Mouse (Mus musculus): Measurements from ENCODE around the gene Gm11559. TPM values are rescaled to one million over a fixed set of nuclear protein-coding genes. Genes with fewer than 3 reads are reported as not detected.
"Not testable (repeated sequence)": the region's sequence is repeated elsewhere in the genome, so short reads cannot be mapped to it uniquely, and the experiment has no call there.

Gene Gm11559
- not detected in 2 replicates for total RNA-seq (2021)
- long read RNA-seq, experiment 1, result 0 reads
- long read RNA-seq, experiment 2, result 0 reads

DNA sequence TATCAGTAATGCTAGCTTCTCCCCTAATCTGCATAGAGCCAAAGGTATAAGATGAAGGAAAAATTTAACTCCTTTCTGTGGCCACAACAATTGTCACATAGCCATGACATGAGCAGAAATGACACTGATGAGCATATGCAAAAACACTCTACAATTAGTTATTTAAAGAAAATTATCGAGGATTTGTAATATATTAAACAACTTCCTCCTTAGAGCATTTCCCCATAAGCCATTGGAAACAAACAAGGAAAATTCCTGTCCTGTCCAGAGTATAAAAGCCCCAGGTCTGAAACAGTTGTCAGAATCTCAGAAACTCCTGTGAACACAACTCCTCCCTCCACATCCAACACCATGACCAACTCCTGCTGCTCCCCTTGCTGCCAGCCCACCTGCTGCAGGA lies at the start of gene Gm11559:
Gene Gm11559, plus strand, starts transcription at position 301 of the 400 bp plus-strand sequence.
- not testable (repeated sequence) for DNase-seq

DNA sequence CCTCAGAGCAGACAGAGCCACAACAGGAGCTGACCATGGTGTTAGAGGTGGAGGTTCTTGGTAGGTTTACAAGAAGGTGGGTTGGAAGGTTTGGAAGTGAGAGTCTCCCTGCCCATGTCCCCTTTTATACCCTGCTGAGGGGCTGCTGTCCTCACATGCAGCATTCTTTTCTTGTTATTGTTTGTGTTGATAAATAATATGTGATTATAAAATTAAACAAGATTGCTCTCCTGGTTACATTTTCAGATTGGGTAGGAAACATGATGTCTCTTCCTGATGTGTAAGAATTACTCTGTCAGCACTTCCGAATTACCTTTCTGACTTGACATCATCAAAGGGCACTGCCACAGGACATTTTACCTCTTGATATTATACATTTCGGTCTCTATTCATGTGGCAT lies 48.7 kb upstream of the Gm11559 start, which contains the start of gene Gm11564:
Gene Gm11564, minus strand, starts transcription at position 101 of the 400 bp plus-strand sequence.
- not testable (repeated sequence) for DNase-seq

DNA sequence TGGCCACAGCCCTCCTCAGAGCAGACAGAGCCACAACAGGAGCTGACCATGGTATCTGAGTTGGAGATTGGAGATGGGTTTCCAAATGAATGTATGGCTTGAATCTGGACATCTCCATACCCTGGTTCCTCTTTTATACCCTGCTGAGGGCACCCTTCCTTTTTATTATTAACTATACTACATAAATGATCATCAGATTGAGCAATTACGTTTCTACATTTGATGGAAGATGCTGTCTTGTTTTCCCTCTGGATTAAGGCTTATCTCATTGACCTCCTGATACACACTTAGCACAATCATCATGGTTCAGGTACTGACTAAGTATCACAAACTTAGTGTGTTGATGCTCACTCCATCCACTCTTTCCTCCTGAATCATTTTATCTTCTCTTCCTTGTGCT lies 26.3 kb upstream of the Gm11559 start, which contains the start of gene 2300003K06Rik:
Gene 2300003K06Rik, minus strand, starts transcription at position 101 of the 400 bp plus-strand sequence.
- DNase-seq, result no peak

DNA sequence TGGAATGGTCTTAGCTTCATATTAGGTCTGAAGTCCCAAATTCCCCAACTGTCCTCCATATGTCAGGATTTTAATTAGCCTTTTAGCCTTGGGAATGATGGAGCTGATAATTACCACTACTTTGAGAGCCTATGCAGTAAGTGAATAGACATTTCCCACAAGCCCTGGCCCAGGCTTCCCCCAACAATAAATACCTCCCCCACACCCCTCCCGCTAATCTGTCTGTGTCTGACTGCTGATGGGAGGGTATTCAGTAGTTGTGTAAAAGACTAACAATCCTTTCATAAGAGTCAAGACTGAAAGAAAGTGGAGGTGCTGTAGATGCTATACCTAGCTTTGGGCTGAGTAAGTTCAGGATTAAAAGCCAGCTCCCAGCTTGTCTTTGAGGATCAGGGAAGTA lies 22.1 kb upstream of the Gm11559 start:
- DNase-seq, result no peak

DNA sequence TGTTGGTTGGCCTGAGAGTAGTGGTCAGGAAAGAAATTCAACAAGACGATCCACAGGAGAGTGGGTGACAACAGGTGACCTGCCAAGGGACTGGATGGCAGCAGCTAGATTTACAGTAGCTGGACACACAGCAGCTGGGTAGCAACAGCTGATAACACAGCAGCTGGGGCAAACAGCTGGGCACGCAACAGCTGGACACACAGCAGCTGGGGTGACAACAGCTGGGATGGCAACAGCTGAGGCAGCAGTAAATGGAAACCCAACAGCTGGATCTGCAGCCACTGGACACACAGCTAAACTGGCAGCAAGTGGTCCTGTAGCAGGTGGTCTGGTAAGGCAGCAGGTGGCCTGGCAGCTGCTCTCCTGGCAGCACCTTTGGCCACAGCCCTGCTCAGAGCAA lies 17.5 kb upstream of the Gm11559 start:
- DNase-seq, result no peak

DNA sequence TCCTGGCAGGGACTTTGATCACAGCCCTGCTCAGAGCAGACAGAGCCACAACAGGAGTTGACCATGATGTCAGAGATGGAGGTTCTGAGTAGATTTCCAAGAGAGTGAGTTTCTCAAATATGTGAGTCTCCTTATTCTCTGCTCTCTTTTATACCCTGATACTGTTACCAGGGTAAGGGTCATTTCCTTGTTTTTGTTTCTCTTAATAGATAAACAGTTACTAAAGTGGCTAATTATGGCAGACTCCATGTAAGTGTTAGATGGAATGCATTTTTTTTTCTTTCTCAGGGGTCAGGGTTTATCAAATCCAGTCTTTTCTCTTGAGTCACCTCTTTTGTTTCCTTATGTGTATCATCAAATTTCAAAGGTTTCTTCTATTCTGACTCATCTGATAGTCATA lies 12.8 kb upstream of the Gm11559 start, which contains the start of gene Krtap4-16:
Gene Krtap4-16, minus strand, starts transcription at position 101 of the 400 bp plus-strand sequence.
- DNase-seq, result no peak

DNA sequence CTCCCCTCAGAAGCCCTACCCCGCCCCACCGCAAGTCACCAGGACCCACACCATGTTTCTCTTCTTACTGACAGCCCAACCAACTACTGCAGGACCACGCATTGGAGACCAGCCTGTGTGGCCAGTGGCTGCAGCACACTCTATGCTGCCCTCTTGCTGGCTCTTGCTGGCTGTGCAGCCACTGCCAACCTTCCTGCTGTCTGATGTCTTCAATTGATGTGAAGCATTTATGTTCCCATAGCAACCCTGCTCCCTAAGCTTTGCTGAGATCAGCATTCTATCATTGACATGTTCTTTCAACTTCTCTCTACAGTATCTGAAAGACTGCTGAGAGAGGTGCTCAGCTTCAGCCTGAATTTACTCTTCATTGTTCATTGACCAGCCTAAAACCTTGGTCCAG lies 10.2 kb upstream of the Gm11559 start:
- DNase-seq, result peak; percentile 10

DNA sequence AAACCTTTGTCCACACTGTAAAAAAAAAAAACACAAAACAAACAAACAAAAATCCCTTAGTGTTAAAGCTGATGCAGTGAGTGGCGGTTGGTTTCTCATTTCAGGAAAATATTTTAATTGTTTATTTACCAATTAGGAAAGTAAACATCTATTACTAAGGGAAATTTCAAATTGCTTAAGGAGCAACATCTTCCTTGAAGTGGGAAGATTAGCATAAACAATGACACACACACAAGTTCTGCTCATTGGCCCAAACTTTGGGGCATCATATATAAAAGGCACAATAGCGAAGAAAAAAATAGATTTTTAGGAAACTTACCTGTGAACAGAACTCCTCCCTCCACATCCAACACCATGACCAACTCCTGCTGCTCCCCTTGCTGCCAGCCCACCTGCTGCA lies 6.7 kb upstream of the Gm11559 start, which contains the start of gene Gm11568:
Gene Gm11568, plus strand, starts transcription at position 301 of the 400 bp plus-strand sequence.
- DNase-seq, result no peak

DNA sequence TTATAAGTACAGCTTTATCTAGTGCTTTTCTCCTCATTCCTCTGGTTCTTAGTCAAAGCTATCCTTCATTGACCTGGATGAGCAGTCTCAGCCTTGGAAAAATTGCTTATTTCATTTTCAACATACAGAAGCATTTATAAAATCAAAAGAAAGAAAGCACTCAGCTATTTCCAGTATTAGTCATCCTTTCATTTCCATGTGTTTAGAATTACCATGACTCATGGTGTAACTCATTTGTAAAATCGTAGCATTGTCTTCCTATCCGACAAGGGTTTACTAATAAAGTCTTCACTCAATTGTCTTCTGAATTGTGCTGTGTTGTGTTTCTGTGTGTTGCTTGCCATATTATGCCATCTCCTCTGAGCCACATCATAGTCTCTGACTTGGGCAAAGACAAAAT lies 5.5 kb upstream of the Gm11559 start:
- DNase-seq, result no peak

DNA sequence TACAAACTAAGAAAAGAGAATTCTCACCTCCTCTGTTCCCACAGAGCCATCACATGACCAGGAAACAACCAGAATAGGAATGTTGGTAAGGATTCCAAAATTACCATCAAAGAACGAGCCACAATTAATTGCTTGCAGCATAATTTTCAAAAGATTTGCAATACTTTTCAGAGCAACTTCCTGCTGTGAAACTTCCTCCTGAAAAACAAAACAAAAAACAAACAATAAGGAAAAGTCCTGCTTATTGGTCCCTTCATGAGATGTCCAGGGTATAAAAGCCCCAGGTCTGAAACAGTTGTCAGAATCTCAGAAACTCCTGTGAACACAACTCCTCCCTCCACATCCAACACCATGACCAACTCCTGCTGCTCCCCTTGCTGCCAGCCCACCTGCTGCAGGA lies 8.8 kb downstream of the Gm11559 start, which contains the start of gene Krtap9-1:
Gene Krtap9-1, plus strand, starts transcription at position 301 of the 400 bp plus-strand sequence.
- DNase-seq, result not testable (repeated sequence)

DNA sequence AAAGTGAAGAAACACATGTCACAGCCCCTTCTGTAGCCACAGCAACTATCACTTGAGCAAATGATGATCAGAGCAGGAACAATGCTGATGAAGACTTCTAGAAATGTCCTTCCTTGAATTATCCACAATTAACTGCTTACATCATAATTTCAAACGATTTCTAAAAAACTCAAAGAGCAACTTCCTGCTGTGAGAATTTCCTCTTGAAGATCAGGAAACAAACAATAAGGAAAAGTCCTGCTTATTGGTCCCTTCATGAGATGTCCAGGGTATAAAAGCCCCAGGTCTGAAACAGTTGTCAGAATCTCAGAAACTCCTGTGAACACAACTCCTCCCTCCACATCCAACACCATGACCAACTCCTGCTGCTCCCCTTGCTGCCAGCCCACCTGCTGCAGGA lies 14.6 kb downstream of the Gm11559 start, which contains the start of gene Gm11567:
Gene Gm11567, plus strand, starts transcription at position 301 of the 400 bp plus-strand sequence.
- DNase-seq, result not testable (repeated sequence)

DNA sequence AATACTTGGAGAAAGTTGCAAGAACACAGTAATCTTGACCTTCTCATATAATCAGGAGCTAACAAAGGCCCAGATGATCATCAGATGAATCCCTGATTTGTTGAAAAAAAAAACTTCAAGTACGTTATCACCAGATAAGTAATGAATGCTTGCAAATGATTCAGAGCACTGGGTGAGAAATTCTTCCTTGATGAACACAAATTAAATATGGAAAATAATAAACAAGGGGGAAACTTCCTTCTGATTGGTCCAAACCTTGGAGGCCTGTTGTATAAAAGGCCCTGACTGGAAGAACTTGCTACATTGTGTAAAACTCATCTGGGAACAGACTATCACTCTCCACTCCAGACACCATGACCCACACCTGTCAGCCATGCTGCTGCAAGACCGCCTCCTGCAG lies 43.3 kb downstream of the Gm11559 start, which contains the start of gene Krtap31-1:
Gene Krtap31-1, plus strand, starts transcription at position 301 of the 400 bp plus-strand sequence.
- no peak for DNase-seq

DNA sequence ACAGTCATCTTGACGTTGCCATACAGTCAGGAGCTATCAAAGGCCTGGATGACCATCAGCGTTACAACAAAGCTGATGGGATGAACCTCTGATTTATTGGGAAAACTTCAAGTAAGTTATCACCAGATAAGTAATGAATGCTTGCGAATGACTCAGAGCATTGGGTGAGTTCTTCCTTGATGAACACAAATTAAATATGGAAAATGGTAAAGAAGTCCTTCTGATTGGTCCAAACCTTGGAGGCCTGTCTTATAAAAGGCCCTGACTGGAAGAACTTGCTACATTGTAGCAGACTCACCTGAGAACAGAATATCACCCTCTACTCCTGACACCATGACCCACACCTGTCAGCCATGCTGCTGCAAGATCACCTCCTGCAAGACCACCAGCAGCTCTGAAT lies 50.2 kb downstream of the Gm11559 start, which contains the start of gene Gm11565:
Gene Gm11565, plus strand, starts transcription at position 301 of the 400 bp plus-strand sequence.
- no peak for DNase-seq

Other genes with a start within 250 kb of the Gm11559 start
- not detected in 2 replicates for gene Krtap2-4, start 249.6 kb upstream of the Gm11559 start, total RNA-seq (2021)
- gene Gm11562, start 244.0 kb upstream of the Gm11559 start, total RNA-seq (2021), result not detected in 2 replicates
- not detected in 2 replicates for gene Krtap4-1, start 236.2 kb upstream of the Gm11559 start, total RNA-seq (2021)
- gene Krtap4-2, start 229.4 kb upstream of the Gm11559 start, total RNA-seq (2021), result not detected in 2 replicates
- gene Krtap4-7, start 220.4 kb upstream of the Gm11559 start, total RNA-seq (2021), result not detected in 2 replicates
- not detected in 2 replicates for gene Gm11555, start 214.2 kb upstream of the Gm11559 start, total RNA-seq (2021)
- not detected in 2 replicates for gene Gm11563, start 205.5 kb upstream of the Gm11559 start, total RNA-seq (2021)
- gene Krtap4-6, start 198.5 kb upstream of the Gm11559 start, total RNA-seq (2021), result not detected in 2 replicates
- not detected in 2 replicates for gene Gm14190, start 173.7 kb upstream of the Gm11559 start, total RNA-seq (2021)
- gene Gm14180, start 130.2 kb upstream of the Gm11559 start, total RNA-seq (2021), result not detected in 2 replicates
- gene Gm11595, start 91.6 kb upstream of the Gm11559 start, total RNA-seq (2021), result not detected in 2 replicates
- gene Krtap4-8, start 83.8 kb upstream of the Gm11559 start, total RNA-seq (2021), result not detected in 2 replicates
- not detected in 2 replicates for gene Krtap4-9, start 79.3 kb upstream of the Gm11559 start, total RNA-seq (2021)
- gene Gm11596, start 71.0 kb upstream of the Gm11559 start, total RNA-seq (2021), result not detected in 2 replicates
- not detected in 2 replicates for gene Gm11569, start 65.5 kb upstream of the Gm11559 start, total RNA-seq (2021)
- not detected in 2 replicates for gene Gm11554, start 60.0 kb upstream of the Gm11559 start, total RNA-seq (2021)
- not detected in 2 replicates for gene Krtap4-13, start 54.6 kb upstream of the Gm11559 start, total RNA-seq (2021)
- not detected in 2 replicates for gene Gm11564, start 48.8 kb upstream of the Gm11559 start, total RNA-seq (2021)
- not detected in 2 replicates for gene 2300003K06Rik, start 26.4 kb upstream of the Gm11559 start, total RNA-seq (2021)
- not detected in 2 replicates for gene Krtap4-16, start 12.9 kb upstream of the Gm11559 start, total RNA-seq (2021)
- not detected in 2 replicates for gene Gm11568, start 6.6 kb upstream of the Gm11559 start, total RNA-seq (2021)
- gene Krtap9-1, start 8.9 kb downstream of the Gm11559 start, total RNA-seq (2021), result not detected in 2 replicates
- gene Gm11567, start 14.7 kb downstream of the Gm11559 start, total RNA-seq (2021), result not detected in 2 replicates
- gene Krtap31-1, start 43.4 kb downstream of the Gm11559 start, total RNA-seq (2021), result not detected in 2 replicates
- gene Gm11565, start 50.3 kb downstream of the Gm11559 start, total RNA-seq (2021), result not detected in 2 replicates
- gene Krtap31-2, start 71.8 kb downstream of the Gm11559 start, total RNA-seq (2021), result not detected in 2 replicates
- gene Krtap9-5, start 84.0 kb downstream of the Gm11559 start, total RNA-seq (2021), result not detected in 2 replicates
- not detected in 2 replicates for gene Krtap29-1, start 114.6 kb downstream of the Gm11559 start, total RNA-seq (2021)
- not detected in 2 replicates for gene Krtap16-1, start 122.1 kb downstream of the Gm11559 start, total RNA-seq (2021)
- gene Krtap17-1, start 129.5 kb downstream of the Gm11559 start, total RNA-seq (2021), result not detected in 2 replicates
- not detected in 2 replicates for gene Krt33a, start 151.7 kb downstream of the Gm11559 start, total RNA-seq (2021)
- not detected in 2 replicates for gene Krt33b, start 165.4 kb downstream of the Gm11559 start, total RNA-seq (2021)
- gene Krt34, start 177.1 kb downstream of the Gm11559 start, total RNA-seq (2021), result not detected in 2 replicates
- gene Krt31, start 186.1 kb downstream of the Gm11559 start, total RNA-seq (2021), result not detected in 2 replicates
- gene Krt32, start 223.8 kb downstream of the Gm11559 start, total RNA-seq (2021), result not detected in 2 replicates
- gene Krt35, start 231.8 kb downstream of the Gm11559 start, total RNA-seq (2021), result not detected in 2 replicates
- gene Krt36, start 241.2 kb downstream of the Gm11559 start, total RNA-seq (2021), result 0.19 TPM in 1 of 2 replicates, not detected in the other

Measured in adrenal gland, postnatal 14 days (tissue).